In genomic region chr17:23664556-23665021, GRCm38 (mm10) we compare ENCODE assay signal across 7 mouse cellular contexts. TPM values are rescaled to one million over a fixed set of nuclear protein-coding genes. Genes with fewer than 3 reads are reported as not detected.
DNase-seq lines count a peak whose midpoint lies in the region; ATAC-seq lines count a peak whose summit lies in the region.

No protein-coding gene starts in this region.

- 0 out of 2 replicates have a peak, but pooled peaks have one; percentile 27 for ATAC-seq in monocyte, adult 5-6 weeks (replicated peaks; ENCODE audit: insufficient number of reproducible peaks, low FRiP score, low TSS enrichment, poor library complexity, severe bottlenecking)

- DNase-seq in spleen, postnatal 36 days (ENCODE audit: low spot score in 2 of 2), result peak; percentile 28 to 41
- DNase-seq in spleen, postnatal 14 days (ENCODE audit: low spot score in 2 of 2), result no peak
- peak; percentile 19 for DNase-seq in c-Kit-negative CD71-positive TER-119-positive erythroid progenitor cells, embryonic 14.5 days (ENCODE audit: low read depth, low spot score)
- peak; percentile 78 for DNase-seq in induced T-regulatory cell, adult 2 months (ENCODE audit: low read depth)
- no peak for DNase-seq in urinary bladder, postnatal 25 days (ENCODE audit: low spot score)
- DNase-seq in cerebellum, postnatal 4 days (ENCODE audit: low spot score in 2 of 2), result no peak

RNA-seq across cellular contexts. Expression of gene Bicdl2, which starts 4.3 kb away (rescaled TPM):
- total RNA-seq in monocyte, adult 5-6 weeks (2017), result 1.4 TPM in 1 of 3 replicates, not detected in the others

RNA-seq across cellular contexts. Expression of gene Hcfc1r1, which starts 8.8 kb away (rescaled TPM):
- total RNA-seq in monocyte, adult 5-6 weeks (2017), result 36.7 to 49.3 TPM (median 38.3 TPM) in 3 replicates

RNA-seq across cellular contexts. Expression of gene Thoc6, which starts 9.1 kb away (rescaled TPM):
- total RNA-seq in monocyte, adult 5-6 weeks (2017), result 20.3 to 21.9 TPM (median 21.2 TPM) in 3 replicates

RNA-seq across cellular contexts. Expression of gene Tnfrsf12a, which starts 12.7 kb away (rescaled TPM):
- 29.6 to 37.5 TPM (median 33.9 TPM) in 3 replicates for total RNA-seq in monocyte, adult 5-6 weeks (2017)

RNA-seq across cellular contexts. Expression of gene Cldn6, which starts 14.5 kb away (rescaled TPM):
- not detected in 3 replicates for total RNA-seq in monocyte, adult 5-6 weeks (2017)

Comparison
In these comparisons a context has a peak if more than half of its experiments do, and no peak if none do; other contexts are left out.
1. DNase-seq: peak in spleen, postnatal 36 days (2 of 2), c-Kit-negative CD71-positive TER-119-positive erythroid progenitor cells, embryonic 14.5 days (single experiment) and induced T-regulatory cell, adult 2 months (single experiment); none in spleen, postnatal 14 days (0 of 2), urinary bladder, postnatal 25 days (single experiment) and cerebellum, postnatal 4 days (0 of 2).